Mouse (Mus musculus) megakaryocyte, adult 5-6 weeks (primary cell): ENCODE results near the gene Gm7876. TPM values are rescaled to one million over a fixed set of nuclear protein-coding genes. Genes with fewer than 3 reads are reported as not detected.
"Not testable (repeated sequence)": the region's sequence is repeated elsewhere in the genome, so short reads cannot be mapped to it uniquely, and the experiment has no call there.

ENCODE experiments used
- ATAC-seq: 2 replicates; pipeline ENCODE4 v1.8.0; 2016; ENCODE audit warnings: mild to moderate bottlenecking, inconsistent platforms; ENCODE audit not compliant: poor library complexity, severe bottlenecking
- total RNA-seq, 2 experiments: library from RNA; stranded (forward) in 1 of 2; stranded (reverse) in 1 of 2; fragments of 153-499, 151-499 nt in 1 of 2; fragments of 221-1000, 200-1000 nt in 1 of 2; gene quantifications; 2 replicates each; pipeline versions ENCODE4 v1.2.3 to v1.2.4; 2015 to 2017

Gm7876 gene
- total RNA-seq (2015): not detected in 2 replicates
- not detected in 2 replicates for total RNA-seq (2017)

- not testable (repeated sequence) for ATAC-seq
These were observed at the start of gene Gm7876 for GRCm38 (mm10) chr14:4708938-4709337. Gene Gm7876, plus strand, starts transcription at chr14:4709238.

GRCm38 (mm10) chr14:4663892-4664291, 45.1 kb upstream of the Gm7876 start, which contains the start of gene Gm3239:
Gene Gm3239, plus strand, starts transcription at chr14:4664192.
- ATAC-seq: not testable (repeated sequence)

- not testable (repeated sequence) for ATAC-seq
These were observed 17.2 kb downstream of the Gm7876 start, which contains the start of gene Gm3252 for GRCm38 (mm10) chr14:4726038-4726880. Gene Gm3252, plus strand, starts transcription at chr14:4726775.

Other genes with a start within 250 kb of the Gm7876 start
- not detected in 2 replicates for gene Gm3182, start 227.5 kb upstream of the Gm7876 start, total RNA-seq (2015)
- not detected in 2 replicates for gene Gm3182, start 227.5 kb upstream of the Gm7876 start, total RNA-seq (2017)
- gene Gm3047, start 153.8 kb upstream of the Gm7876 start, total RNA-seq (2015): not detected in 2 replicates
- gene Gm3047, start 153.8 kb upstream of the Gm7876 start, total RNA-seq (2017): not detected in 2 replicates
- gene Gm8159, start 76.9 kb upstream of the Gm7876 start, total RNA-seq (2015): not detected in 2 replicates
- not detected in 2 replicates for gene Gm8159, start 76.9 kb upstream of the Gm7876 start, total RNA-seq (2017)
- gene Gm3239, start 45.0 kb upstream of the Gm7876 start, total RNA-seq (2015): not detected in 2 replicates
- not detected in 2 replicates for gene Gm3239, start 45.0 kb upstream of the Gm7876 start, total RNA-seq (2017)
- not detected in 2 replicates for gene Gm3252, start 17.5 kb downstream of the Gm7876 start, total RNA-seq (2015)
- gene Gm3252, start 17.5 kb downstream of the Gm7876 start, total RNA-seq (2017): not detected in 2 replicates
- not detected in 2 replicates for gene Gm9602, start 67.1 kb downstream of the Gm7876 start, total RNA-seq (2015)
- gene Gm9602, start 67.1 kb downstream of the Gm7876 start, total RNA-seq (2017): not detected in 2 replicates
- not detected in 2 replicates for gene Gm3269, start 128.9 kb downstream of the Gm7876 start, total RNA-seq (2015)
- not detected in 2 replicates for gene Gm3269, start 128.9 kb downstream of the Gm7876 start, total RNA-seq (2017)
- gene Gm3264, start 146.3 kb downstream of the Gm7876 start, total RNA-seq (2015): not detected in 2 replicates
- not detected in 2 replicates for gene Gm3264, start 146.3 kb downstream of the Gm7876 start, total RNA-seq (2017)
- gene Gm3278, start 183.2 kb downstream of the Gm7876 start, total RNA-seq (2015): not detected in 2 replicates
- gene Gm3278, start 183.2 kb downstream of the Gm7876 start, total RNA-seq (2017): not detected in 2 replicates